Mouse (Mus musculus) cerebellum, postnatal 36 days (tissue): ENCODE measurements around the gene Pde3b.
"Not testable (repeated sequence)": the region's sequence is repeated elsewhere in the genome, so short reads cannot be mapped to it uniquely, and the experiment has no call there.

ENCODE experiments used
- DNase-seq, 2 experiments: peaks; one replicate each; pipeline ENCODE4 v3.0.0; 2021 to 2022; ENCODE audit warnings: mixed read lengths in 2 of 2

The Pde3b gene

DNA sequence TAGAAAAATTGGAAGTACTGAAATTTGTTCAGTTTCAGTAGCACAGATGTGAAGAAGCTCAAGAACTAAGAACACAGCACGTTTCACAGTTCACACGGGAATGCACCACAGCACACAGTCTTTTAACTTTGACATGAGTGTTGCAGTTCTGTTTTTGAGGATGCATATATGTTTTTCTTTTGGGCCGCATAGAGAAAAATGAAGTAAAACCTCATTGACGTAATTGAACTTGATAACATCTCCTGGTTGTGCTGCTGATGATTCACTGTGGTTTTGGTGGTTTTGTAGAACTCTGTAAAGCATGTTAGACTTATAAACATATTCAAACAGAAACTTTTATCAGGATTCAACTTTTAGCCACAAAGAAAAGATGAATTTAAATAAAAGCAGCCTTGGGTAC is 64.7 kb downstream of the Pde3b start:
- DNase-seq: no peak

DNA sequence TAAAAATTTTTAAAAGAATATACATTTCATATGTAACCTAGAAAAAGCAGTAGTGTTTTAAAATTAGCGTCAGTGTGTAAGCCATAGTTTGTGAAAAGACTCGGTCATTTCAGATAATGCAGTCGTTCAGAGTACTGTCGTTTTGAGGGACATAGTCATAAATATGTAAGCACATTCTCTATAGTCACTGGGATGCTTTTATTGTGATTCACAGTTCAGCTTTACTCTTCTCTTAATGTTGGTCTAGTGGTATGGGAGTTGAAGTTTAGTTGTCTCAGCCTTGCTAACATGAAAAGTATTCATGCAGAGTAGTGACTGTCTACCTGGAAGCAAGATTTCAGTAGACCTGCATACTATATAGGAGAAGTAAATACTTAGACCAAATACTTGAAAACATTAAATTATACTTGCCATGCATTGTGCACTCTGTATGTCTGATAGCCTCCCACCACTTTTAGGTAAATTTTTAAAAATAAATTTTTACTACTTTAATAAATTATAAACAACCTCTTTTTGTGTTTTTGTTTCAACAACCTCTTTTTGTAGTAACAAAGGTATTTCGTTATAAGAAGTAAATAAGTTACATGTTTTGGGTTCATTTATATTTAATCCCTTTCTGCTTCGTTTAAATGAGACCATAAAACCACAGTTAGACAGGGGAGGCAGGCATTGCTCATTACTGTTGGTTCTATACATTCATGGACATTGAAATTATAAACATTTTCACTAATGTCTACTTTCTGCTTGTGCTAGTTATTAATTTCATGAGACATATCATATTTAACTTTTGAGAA is 65.3 kb downstream of the Pde3b start:
- no peak for DNase-seq

DNA sequence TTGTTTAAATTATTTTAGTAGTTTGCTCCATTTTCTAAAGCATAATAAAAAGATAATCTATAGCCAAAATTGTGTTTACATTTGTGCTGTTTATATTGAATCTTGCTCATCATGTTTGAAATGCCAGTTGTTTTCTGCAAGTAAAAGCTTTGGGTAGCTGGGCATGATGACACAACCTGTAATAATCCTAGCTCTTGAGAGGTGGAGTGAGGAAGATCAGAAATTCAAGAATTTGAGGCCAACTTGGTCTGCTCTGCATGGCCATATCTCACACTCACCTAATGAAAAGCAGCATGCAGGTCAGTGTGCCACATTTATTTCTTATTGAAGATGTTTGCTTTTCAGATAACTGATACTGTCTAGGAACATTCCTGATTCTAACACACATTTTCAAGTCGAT is 65.9 kb downstream of the Pde3b start:
- no peak for DNase-seq

DNA sequence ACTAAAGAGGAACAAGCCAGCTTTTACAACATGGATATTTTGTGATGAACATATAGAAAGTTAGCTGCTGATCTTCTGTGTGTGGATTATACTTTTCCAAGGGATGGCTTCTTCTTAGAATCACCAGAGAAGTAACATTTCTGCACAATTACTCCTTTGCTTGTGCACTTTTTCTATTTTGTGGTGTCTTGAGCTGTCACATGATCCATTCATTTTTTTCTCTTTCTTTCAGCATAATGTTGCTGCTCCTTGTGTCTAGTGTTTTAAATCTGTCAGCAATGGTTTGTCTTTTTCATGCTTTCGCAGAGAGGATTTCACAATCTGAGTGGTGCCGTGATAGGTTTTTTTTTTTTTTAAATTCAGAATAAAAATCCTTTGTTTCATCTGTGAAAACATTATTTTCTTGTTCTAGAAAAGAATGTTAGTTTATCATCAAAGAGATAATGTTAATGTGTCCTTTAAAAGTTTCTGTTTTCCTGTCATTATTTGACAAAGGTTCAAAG is 66.4 kb downstream of the Pde3b start:
- DNase-seq: no peak

DNA sequence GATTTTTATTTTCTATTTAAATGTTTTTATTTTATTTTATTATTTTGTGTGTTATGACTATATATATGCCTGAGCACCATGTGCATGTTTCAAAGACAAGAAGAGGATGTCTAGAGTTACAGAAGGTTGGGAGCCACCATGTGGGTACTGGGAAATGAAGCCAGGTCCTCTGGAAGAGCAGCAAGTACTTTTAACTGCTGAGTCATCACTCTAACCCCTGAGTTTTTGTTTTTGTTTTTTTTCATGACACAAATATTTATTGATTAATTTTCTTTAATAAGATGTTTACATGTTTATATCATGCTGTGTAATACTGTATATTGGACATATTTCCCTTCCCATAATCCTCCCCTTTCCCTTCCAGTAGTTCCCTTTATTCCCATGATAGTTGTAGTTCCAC is 77.5 kb downstream of the Pde3b start:
- DNase-seq: no peak

DNA sequence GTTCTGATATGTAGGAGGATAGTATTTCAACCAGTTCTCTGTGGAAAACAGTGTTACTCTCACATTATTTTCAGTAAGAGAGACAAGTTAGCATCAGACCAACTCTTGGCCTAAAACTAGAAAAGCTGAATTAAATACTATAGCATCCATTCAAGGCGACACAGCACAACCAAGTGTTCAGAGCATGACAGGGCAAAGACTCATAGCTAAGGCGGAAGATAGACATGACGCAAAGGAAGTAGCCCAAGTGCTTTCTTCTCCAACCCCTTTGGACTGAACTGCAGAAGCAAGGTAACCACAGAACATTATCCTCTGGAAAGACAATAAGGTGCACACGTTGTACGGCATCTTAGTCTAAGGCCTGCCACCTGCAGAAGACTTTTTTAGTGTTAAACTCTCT is 79.0 kb downstream of the Pde3b start:
- no peak for DNase-seq

DNA sequence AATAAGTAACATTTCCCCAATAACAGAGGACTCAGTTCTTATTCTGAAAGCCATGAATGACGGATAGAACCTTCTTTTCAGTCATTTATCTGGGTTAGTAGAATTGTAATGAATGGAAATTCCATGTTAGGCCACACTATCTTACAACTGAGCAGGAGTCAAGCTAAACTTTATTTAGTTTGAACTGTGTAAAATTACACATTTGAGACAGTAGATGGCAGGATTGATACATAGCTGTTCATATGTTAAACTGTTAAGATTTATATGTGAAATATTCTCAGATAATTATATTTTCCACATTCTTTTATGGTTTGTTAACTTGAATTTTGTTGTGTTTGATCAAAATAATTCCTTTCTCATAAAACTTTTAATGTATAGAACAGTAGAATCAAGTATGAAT is 84.2 kb downstream of the Pde3b start:
- DNase-seq: no peak

DNA sequence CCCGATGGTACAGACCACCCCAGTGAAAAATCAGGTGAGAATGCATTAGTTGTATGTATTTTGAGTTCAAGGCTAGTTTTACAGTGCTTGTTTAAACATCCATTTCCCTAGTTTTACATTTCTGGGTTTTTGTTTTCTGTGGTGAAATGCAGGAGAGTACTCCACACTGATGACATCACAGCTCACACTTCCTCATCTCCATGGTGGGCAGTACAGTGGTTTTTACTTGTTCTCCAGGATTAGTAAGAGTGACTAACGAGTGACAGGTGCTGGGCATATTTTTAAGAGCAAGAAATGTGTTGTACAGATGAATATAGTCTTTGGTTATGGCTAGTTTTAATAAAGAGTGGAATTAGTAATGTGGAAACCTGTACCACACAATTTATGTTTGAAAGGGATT is 93.8 kb downstream of the Pde3b start:
- no peak for DNase-seq

DNA sequence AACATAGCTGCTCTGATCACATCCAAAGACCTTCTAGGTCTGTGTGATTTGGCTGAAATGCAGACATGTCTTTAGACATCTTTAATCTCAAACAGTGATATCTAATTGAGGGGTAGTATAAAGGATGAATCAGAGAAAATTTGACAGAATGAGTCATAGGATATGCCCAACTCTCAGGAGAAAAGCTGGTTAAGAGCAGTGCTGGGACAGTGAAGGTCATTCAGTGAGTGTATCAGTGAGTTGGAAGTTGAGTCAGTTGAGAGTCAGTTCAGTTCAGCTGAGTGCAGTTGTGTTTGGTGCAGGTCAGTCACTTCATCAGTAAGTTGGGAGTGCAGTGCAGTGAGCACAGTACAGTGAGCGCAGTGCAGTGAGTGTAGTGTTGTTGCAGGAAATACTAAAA is 105.0 kb downstream of the Pde3b start:
- no peak for DNase-seq

DNA sequence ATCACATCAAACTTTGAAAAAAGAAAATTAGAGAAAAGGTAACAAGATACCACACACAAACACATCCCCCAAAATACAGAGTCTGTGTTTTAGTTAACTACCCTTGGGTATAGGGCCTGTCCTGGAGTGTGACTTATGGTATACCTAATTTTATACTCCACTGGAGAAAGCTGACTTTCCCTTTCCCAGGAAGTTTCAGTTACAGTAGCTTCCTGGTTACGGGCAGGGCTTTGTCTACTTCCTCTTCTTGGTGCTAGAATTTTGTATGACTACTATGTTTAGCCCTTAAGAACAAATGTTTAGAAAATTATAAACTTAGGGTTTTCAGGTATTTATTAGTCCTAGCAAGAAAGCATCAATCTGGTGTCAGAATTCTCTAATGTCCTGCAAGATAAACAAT is 111.2 kb downstream of the Pde3b start:
- DNase-seq: no peak

DNA sequence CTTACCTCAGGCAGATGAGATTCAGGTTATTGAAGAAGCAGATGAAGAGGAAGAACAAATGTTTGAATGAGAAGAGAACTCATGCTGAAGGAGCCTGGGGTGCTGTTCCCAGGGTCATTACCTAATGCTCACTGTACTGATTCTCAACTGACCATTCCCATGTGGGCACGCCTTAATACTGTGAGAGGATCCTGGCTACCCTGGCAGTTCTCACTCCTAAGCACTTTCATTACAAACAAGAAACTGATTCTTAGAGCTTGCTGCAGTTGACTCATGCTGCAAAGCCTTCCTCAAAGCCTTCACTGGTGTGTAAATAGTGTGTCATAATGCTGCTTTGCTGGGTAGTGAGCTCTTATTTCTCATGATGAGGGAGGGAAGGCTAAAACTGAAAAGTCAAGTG is 121.1 kb downstream of the Pde3b start:
- no peak for DNase-seq

DNA sequence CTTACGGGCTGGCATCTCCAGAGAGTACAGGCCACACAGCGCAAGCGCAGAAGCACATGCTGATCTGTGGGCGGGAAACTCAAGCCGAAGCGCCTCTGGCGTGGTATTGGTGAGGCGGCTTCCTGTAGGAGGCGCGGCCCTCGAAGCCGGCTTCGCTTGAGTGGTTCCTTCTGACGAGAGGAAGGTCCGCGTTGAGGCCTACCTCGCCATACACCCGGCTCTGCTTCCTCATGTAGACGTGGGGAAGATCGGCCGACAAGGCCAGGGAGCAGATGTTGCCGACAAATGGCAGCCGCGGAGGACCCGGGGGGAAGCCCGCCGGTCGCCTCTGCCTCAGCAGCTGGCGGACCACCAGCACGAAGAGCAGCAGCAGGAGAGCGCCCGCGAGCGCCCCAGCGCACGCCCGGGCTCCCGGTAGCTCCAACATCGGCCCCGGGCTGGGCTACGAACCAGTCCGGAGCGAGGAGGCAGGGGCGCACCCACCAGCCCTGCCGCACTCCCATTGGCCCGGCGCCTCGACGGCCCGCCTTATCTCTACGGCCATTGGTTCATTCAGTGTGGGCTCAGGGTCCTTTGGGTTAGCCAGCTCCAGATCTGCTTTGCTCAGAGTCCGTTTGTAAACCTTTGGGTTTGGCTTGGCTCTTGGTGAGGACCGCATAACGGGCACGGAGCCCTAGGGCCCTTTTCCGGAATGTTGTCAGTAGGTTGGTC is 147.6 kb downstream of the Pde3b start, which contains the start of gene Cyp2r1:
TSS of gene Cyp2r1 (minus strand) at position 442 of the 711 bp plus-strand sequence.
- DNase-seq: peak; percentile 71 to 78

DNA sequence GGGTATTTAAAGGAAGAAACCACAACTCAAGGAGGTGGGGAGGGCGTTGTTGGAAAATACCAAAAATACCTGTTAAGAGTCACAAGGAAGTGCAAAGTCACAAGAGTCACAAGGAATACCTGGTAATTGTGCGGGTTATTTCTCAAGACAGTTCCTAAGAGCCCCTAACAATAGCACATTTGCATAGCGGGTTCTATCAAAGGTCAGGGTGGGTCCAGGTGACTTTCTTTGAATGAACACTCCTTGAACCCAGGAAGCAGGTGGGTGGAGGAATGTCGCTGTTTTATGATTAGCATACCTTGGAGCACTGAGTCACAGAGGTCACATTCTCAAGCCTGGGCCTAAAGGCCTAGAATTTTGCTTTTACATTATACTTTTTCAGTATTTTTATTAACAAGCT is 158.8 kb downstream of the Pde3b start:
- not testable (repeated sequence) for DNase-seq

DNA sequence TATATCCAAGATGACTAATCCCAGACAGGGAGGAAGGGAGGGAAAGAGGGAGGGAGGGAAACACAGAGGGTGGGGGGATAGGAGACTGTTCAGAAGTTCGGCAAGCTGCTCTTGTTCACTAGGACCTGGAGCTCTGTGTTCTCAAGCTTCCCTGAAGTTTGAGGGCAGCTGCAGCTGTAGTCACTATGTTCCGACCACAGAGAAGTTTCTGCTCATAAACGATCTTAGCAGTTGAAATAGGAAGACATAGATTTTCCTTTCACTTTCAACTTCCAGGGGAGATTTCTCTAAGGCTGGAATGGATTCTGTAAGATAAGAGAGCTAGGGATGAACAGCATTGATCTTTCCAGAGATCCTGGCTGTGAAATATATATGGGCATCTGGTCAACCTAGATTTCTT is 161.8 kb downstream of the Pde3b start:
- no peak for DNase-seq

DNA sequence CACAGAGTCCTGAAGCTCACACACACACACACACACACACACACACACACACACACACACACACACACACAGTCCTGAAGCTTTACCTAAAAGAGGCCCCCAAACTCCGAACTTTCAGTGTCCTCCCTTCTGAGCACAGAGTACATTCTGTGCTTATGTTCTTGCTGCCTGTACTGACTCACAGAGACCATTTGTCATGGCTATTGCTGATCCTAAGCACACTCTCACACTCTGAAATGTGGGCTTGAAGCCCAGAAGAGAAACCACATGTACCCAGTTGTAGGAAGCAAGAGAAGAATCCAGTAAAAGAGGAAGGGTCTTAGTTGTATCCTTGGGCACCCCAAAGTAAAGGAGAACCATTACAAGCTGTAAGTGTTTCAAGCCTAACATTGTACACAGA is 162.6 kb downstream of the Pde3b start:
- no peak for DNase-seq

DNA sequence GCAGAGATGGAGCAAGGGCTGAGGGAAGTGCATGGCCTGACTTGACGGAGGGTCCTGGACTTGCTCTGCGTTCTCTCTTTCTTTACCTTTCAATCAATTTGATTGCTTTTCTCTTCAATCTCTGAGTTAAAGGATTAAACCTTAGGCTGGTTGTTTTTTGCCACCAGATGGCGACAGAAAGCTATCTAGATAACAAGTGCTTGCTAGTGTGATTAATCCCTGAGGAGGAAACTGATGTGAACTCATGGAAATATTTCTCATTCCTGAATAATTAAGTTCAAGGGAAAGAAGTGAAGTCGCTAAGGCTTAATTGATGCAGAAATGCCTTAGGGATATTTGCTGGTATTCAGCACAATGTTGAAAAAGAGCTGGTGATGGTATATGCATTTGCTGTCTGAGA is 165.3 kb downstream of the Pde3b start:
- DNase-seq: peak; percentile 32 to 61

DNA sequence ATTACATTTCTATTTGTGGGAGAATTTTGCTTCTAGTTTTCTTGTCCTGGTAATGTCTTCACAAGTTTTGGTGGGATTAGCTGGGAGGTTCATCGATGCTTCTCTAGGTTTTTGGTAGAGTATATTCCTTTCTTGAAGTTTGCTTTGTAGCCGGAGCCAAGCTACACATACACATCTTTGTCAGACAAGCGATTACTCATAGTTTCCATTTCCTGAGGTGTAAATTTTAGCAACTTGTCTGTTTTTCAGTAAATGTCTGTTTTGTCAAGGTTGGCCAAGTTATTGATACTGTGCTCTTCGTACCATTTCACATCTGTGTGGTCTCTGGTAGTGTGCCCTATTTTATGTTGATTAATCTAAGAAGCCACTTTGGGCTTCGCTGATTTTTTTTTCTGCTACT is 166.1 kb downstream of the Pde3b start:
- DNase-seq: no peak

DNA sequence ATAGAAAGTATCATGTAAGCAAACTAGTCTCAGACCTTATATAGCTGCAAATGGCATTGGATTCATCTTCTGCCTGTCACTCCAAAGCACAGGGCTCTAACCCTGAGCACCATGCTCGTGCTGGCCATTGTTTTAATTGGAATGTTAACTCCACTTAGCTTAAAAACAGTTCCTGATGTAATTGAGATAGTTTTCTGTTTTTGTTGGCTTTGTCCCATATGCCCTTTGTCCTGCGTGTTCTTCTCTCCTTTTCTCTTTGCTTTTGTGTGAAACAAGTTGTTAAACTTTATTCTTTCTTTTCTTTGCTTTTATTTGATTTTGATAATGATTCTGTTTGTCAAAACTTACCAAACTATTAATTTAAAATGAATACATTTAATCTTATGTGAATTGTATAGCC is 167.4 kb downstream of the Pde3b start:
- DNase-seq: no peak
